Mouse (Mus musculus) heart, postnatal 0 days (tissue): ENCODE measurements around the gene Zfp866. TPM values are rescaled to one million over a fixed set of nuclear protein-coding genes. Genes with fewer than 3 reads are reported as not detected.

Source experiments
- ATAC-seq: fragments of 200-750 bp; cut with Nextera tagmentation; 2 replicates; pipeline ENCODE4 v1.8.0; 2017; ENCODE audit warnings: low read depth, moderate number of reproducible peaks, moderate library complexity; ENCODE audit not compliant: insufficient read depth
- DNase-seq: peaks from one replicate; pipeline ENCODE4 v3.0.0-alpha.2; 2016; ENCODE audit warnings: low spot score
- H3K27ac ChIP-seq: fragments of 300-500 bp; sonication (generic); 2 replicates; pipeline ENCODE4 v1.5.1; 2014; ENCODE audit warnings: low read depth, mild to moderate bottlenecking
- H3K27me3 ChIP-seq: fragments of 300-500 bp; sonication (generic); 2 replicates; pipeline ENCODE4 v1.6.1; 2014; ENCODE audit warnings: low read length, mixed read lengths; ENCODE audit not compliant: control insufficient read depth, insufficient read depth
- H3K36me3 ChIP-seq: fragments of 300-500 bp; sonication (generic); replicated peaks from 2 replicates; pipeline ENCODE4 v1.6.1; 2014; ENCODE audit warnings: low read length, mixed read lengths; ENCODE audit not compliant: control insufficient read depth, insufficient read depth
- H3K4me1 ChIP-seq: fragments of 300-500 bp; sonication (generic); 2 replicates; pipeline ENCODE4 v1.6.1; 2014; ENCODE audit warnings: antibody characterized with exemption; ENCODE audit not compliant: control insufficient read depth, insufficient read depth
- H3K4me2 ChIP-seq: fragments of 300-500 bp; sonication (generic); 2 replicates; pipeline ENCODE4 v1.6.1; 2014; ENCODE audit warnings: low read depth, mild to moderate bottlenecking, low read length, moderate library complexity
- H3K4me3 ChIP-seq: fragments of 300-500 bp; sonication (generic); 2 replicates; pipeline ENCODE4 v1.5.1; 2014; ENCODE audit warnings: low read depth, low read length
- H3K9ac ChIP-seq: fragments of 300-500 bp; sonication (generic); replicated peaks from 2 replicates; pipeline ENCODE4 v1.6.1; 2014; ENCODE audit warnings: low read depth, low read length, mixed read lengths
- H3K9me3 ChIP-seq: fragments of 300-500 bp; sonication (generic); replicated peaks from 2 replicates; pipeline ENCODE4 v1.6.1; 2016; ENCODE audit warnings: low read length; ENCODE audit not compliant: control insufficient read depth
- CTCF ChIP-seq: IDR thresholded peaks from 2 replicates; pipeline ENCODE4 v1.5.1; 2016; ENCODE audit warnings: antibody characterized with exemption, control low read depth, low read depth
- EP300 ChIP-seq: IDR thresholded peaks from 2 replicates; pipeline ENCODE4 v1.6.1; 2016; ENCODE audit warnings: antibody characterized with exemption, low read depth
- WGBS: fragments of 180-500 bp; shearing (Covaris S2); extraction: QIAGEN DNeasy Blood & Tissue Kit; methylation state at CpG from one replicate; pipeline ENCODE4 v1.1.7; 2014; 5-methylcytosine and 5-hydroxymethylcytosine counted together
- polyA plus RNA-seq: library from polyadenylated mRNA; unstranded; fragments of >200 nt; fragmentation: Nextera tagmentation; extraction: Ambion mirVana; gene quantifications from 2 replicates; pipeline ENCODE4 v1.2.1, GENCODE M21; 2015
- total RNA-seq: library from RNA; depleted of rRNA; stranded (reverse); fragments of >200 nt; gene quantifications from 2 replicates; pipeline ENCODE4 v1.2.3, GENCODE M21; 2014; ENCODE audit warnings: low replicate concordance

The Zfp866 gene
- total and polyA plus RNA-seq, 2 experiments from 2014 or later = 9.2 to 20.5 TPM

GRCm38 (mm10) chr8:69803366-69803765, 12.4 kb upstream of the Zfp866 start:
- Histone ChIP-seq H3K9me3 (no peaks in the 10 kb centered on the region), H3K4me2 (no peak overlapping the region), H3K27me3 (no peaks in the 10 kb centered on the region), H3K36me3 (peaks cover 93% of the 10 kb centered on the region), H3K27ac (no peak overlapping the region), H3K4me1 (no peaks in the 10 kb centered on the region), H3K4me3 (no peak overlapping the region), H3K9ac (no peak overlapping the region)
- no peak for TF ChIP-seq CTCF
- no peak for TF ChIP-seq EP300
- DNase-seq (no peak), ATAC-seq (no peak)
- WGBS = 87% methylated on average over 7 of the region's 7 CpGs

DNA sequence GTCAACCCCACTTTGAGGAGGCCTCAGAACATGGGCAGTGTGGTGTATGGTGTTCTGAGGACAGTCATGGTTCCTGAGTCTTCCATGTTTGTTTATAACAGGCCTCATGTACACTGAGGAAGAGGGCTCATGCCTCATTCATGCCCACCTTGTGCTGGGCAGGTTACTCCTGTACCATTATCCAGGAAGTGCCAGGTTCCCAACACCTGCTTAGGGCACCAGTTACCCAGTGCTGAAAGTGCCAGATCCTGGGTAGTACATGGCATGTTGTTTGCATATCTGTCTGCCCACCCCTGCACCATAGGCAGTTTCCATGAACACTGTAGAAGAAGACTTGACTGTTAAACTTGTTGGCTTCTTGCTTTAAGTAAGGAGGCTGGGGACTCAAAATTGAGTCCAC, 11.2 kb upstream of the Zfp866 start:
- DNase-seq = no peak

GRCm38 (mm10) chr8:69801796-69802195, 10.8 kb upstream of the Zfp866 start:
- ATAC-seq (no peak), DNase-seq (no peak)
- H3K36me3 ChIP-seq = peaks cover 99% of the 10 kb centered on the region
- H3K4me2 ChIP-seq = no peak overlapping the region
- H3K9ac ChIP-seq = no peak overlapping the region
- H3K4me3 ChIP-seq = no peak overlapping the region
- H3K9me3 ChIP-seq = no peaks in the 10 kb centered on the region
- no peak for TF ChIP-seq EP300
- H3K27ac ChIP-seq = no peak overlapping the region
- no peaks in the 10 kb centered on the region for H3K4me1 ChIP-seq
- no peaks in the 10 kb centered on the region for H3K27me3 ChIP-seq
- WGBS = 94% methylated on average over 4 of the region's 4 CpGs

More for the DNA sequence above, 11.2 kb upstream of the Zfp866 start:
- no peak overlapping the region for H3K4me2 ChIP-seq
- no peak overlapping the region for H3K4me3 ChIP-seq
- no peaks in the 10 kb centered on the region for H3K27me3 ChIP-seq
- no peaks in the 10 kb centered on the region for H3K4me1 ChIP-seq
- ATAC-seq = no peak
- H3K36me3 ChIP-seq = peaks cover 99% of the 10 kb centered on the region
- H3K9ac ChIP-seq = no peak overlapping the region
- H3K27ac ChIP-seq = no peak overlapping the region
- no peak for TF ChIP-seq EP300
- no peak for TF ChIP-seq CTCF
- no peaks in the 10 kb centered on the region for H3K9me3 ChIP-seq

DNA sequence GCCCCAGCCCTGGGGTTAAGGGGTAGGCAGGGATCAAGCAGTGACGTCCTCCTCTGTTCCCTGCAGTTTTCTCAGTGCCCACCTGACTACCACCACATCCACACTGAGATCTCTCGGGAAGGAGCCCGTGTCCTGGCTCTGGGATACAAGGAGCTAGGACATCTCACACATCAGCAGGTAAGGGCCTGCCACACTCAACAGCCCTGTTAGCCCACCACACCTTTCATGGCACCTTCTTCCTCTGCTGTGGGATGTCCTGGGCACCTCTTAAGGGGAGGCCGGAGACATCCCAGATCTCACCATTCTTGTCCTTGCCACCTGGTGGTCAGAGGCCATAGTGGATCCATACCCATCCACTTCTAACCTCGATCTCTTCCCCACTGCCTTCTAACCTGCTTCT, 9.0 kb upstream of the Zfp866 start:
- no peak for ATAC-seq
- H3K36me3 ChIP-seq = peaks cover 99% of the 10 kb centered on the region
- TF ChIP-seq EP300 = no peak
- TF ChIP-seq CTCF = no peak
- no peaks in the 10 kb centered on the region for H3K27me3 ChIP-seq
- H3K4me2 ChIP-seq = no peak overlapping the region
- no peak overlapping the region for H3K9ac ChIP-seq
- no peak for DNase-seq
- H3K4me3 ChIP-seq = no peak overlapping the region
- no peaks in the 10 kb centered on the region for H3K9me3 ChIP-seq
- WGBS = 92% methylated on average over 5 of the region's 5 CpGs
- H3K4me1 ChIP-seq = no peaks in the 10 kb centered on the region
- no peak overlapping the region for H3K27ac ChIP-seq

GRCm38 (mm10) chr8:69799261-69799660, 8.3 kb upstream of the Zfp866 start:
- Histone ChIP-seq H3K27me3 (no peaks in the 10 kb centered on the region), H3K4me3 (no peak overlapping the region), H3K4me1 (no peaks in the 10 kb centered on the region), H3K36me3 (peaks cover 100% of the 10 kb centered on the region), H3K9me3 (no peaks in the 10 kb centered on the region), H3K27ac (no peak overlapping the region), H3K4me2 (no peak overlapping the region), H3K9ac (no peak overlapping the region)
- 95% methylated on average over 8 of the region's 8 CpGs for WGBS
- ATAC-seq (no peak), DNase-seq (no peak)
- no peak for TF ChIP-seq EP300
- TF ChIP-seq CTCF = no peak

DNA sequence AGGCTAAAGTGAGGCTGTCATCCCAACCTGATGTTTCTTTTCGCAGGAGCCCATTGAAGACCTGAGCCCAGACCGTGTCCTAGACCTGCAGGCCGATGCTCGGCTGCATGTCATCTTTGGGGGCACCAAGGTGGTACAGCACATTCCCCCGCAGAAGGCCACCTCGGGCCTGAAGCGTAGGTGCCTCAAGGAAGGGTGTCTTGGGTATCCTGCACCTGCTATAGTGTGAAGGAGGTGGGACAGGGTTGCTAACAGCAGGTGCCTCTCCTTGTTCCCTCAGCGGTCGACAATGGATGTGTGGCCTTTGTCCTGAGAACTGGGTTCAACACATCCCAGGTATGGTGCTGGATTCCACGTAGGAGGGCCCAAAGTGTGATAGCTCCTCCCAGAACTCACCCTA, 6.7 kb upstream of the Zfp866 start:
- H3K9ac ChIP-seq = no peak overlapping the region
- WGBS = 94% methylated on average over 10 of the region's 10 CpGs
- H3K4me3 ChIP-seq = no peak overlapping the region
- DNase-seq (no peak), ATAC-seq (no peak)
- no peaks in the 10 kb centered on the region for H3K27me3 ChIP-seq
- peaks cover 1% of the 10 kb centered on the region; the same call in 1 of the 2 replicates for H3K4me1 ChIP-seq
- no peak overlapping the region for H3K4me2 ChIP-seq
- no peaks in the 10 kb centered on the region for H3K9me3 ChIP-seq
- H3K27ac ChIP-seq = no peak overlapping the region
- no peak for TF ChIP-seq EP300
- TF ChIP-seq CTCF = no peak
- H3K36me3 ChIP-seq = peaks cover 93% of the 10 kb centered on the region
